Mouse (Mus musculus): ENCODE data around the gene Fth1. TPM values are rescaled to one million over a fixed set of nuclear protein-coding genes. Genes with fewer than 3 reads are reported as not detected.
"Not testable (repeated sequence)": the region's sequence is repeated elsewhere in the genome, so short reads cannot be mapped to it uniquely, and the experiment has no call there.

Fth1 gene
- polyA plus RNA-seq, 1 experiment from 2014 or later = 1,618 TPM

- no peaks in the 10 kb centered on the region for H3K9me3 ChIP-seq
- 63% methylated on average over 2 of the region's 2 CpGs for WGBS
- H3K4me3 ChIP-seq = no peak overlapping the region
- H3K27ac ChIP-seq = no peak overlapping the region
- H3K36me3 ChIP-seq = no peaks in the 10 kb centered on the region
- no peaks in the 10 kb centered on the region for H3K4me1 ChIP-seq (replicated peaks)
- no peak overlapping the region for H3K4me2 ChIP-seq
- no peaks in the 10 kb centered on the region for H3K27me3 ChIP-seq
- H3K9ac ChIP-seq = no peak overlapping the region
- no peak for ATAC-seq (ENCODE audit: low FRiP score)
Measured at GRCm38 (mm10) chr19:9966096-9966867, 14.1 kb upstream of the Fth1 start.

DNA sequence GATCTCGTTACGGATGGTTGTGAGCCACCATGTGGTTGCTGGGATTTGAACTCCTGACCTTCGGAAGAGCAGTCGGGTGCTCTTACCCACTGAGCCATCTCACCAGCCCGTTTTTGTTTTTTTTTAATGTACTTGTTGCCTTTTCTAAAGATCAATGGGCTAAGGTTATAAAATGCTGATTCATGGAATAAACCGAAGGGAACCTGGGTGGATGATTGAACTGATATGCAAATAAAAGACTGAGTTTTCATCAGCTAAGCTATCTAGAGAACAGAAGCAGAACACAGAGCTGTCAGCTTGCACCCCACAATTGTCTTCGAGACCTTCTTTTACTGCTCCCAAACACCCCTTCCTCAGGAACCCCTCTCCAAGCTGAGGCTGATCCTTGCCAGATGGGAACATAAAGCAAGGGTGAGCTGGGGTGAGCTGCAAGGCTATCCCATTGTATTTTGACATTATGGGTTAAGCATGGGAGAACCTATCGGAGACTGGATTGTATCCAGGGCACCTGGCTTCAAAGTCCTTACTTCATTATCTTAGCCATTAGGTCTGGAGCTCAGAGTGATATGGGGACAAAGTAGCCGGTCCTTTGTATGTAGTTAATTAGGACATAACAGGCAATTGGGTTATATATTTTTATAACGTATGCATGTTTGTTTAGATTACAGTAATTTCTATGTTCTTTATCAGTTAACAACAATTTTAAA, 12.2 kb upstream of the Fth1 start:
- no peaks in the 10 kb centered on the region for H3K36me3 ChIP-seq
- H3K4me1 ChIP-seq (replicated peaks) = no peaks in the 10 kb centered on the region
- H3K4me3 ChIP-seq = no peak overlapping the region
- ATAC-seq (ENCODE audit: low FRiP score) = no peak
- no peak overlapping the region for H3K9ac ChIP-seq
- no peak overlapping the region for H3K27ac ChIP-seq
- WGBS = 82% methylated on average over 10 of the region's 10 CpGs
- no peaks in the 10 kb centered on the region for H3K9me3 ChIP-seq
- no peaks in the 10 kb centered on the region for H3K27me3 ChIP-seq
- H3K4me2 ChIP-seq = no peak overlapping the region

DNA sequence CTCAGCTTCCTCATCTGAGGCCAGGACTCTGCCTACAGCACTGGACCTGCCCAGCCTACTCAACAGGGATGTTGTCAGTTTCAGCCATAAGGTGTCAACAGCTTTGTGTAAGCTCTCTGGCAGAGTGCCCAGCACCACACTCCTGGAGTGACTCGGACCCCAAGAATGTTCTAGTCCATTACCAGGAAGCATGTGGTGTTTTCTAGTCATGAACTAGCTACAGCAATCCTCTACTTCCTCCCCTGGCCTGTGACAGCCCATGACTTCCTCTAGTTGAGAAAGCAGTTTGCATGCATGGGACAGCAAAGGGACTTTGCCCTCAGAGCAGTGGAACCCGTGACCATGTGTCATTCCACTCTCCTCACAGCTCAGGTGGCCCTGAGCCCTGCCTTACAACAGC, 5.5 kb upstream of the Fth1 start:
- H3K9me3 ChIP-seq; H3K27me3 ChIP-seq; H3K4me2 ChIP-seq; H3K4me1 ChIP-seq (replicated peaks); H3K4me3 ChIP-seq; ATAC-seq (ENCODE audit: low FRiP score); H3K27ac ChIP-seq; H3K9ac ChIP-seq; H3K36me3 ChIP-seq: not testable (repeated sequence)
- WGBS = 65% methylated on average over 2 of the region's 2 CpGs

DNA sequence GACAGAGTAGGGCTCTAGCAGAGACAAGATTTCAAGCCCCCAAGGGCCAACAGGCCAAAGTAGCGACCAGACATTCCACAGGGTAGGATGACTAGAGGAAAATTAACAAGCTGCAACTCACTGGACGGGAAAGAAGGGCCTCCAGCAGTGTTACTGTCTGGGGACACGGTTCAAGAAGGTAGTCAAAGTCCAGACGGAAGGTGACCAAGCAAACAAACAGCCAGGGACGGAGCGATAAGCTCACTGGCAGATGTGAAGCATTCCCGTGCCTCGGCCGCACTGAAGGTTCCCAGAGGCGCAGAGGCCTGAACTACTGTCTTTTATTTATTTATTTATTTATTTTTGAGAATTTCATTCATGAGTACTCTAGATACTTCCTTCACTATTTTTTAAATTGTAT, 3.3 kb upstream of the Fth1 start:
- no peaks in the 10 kb centered on the region for H3K9me3 ChIP-seq
- no peaks in the 10 kb centered on the region for H3K27me3 ChIP-seq
- no peak for ATAC-seq (ENCODE audit: low FRiP score)
- H3K36me3 ChIP-seq = no peaks in the 10 kb centered on the region
- H3K4me3 ChIP-seq = no peak overlapping the region
- H3K4me2 ChIP-seq = no peak overlapping the region
- H3K27ac ChIP-seq = no peak overlapping the region
- H3K9ac ChIP-seq = no peak overlapping the region
- peaks cover 7% of the 10 kb centered on the region for H3K4me1 ChIP-seq (replicated peaks)
- WGBS = 88% methylated on average over 10 of the region's 10 CpGs

DNA sequence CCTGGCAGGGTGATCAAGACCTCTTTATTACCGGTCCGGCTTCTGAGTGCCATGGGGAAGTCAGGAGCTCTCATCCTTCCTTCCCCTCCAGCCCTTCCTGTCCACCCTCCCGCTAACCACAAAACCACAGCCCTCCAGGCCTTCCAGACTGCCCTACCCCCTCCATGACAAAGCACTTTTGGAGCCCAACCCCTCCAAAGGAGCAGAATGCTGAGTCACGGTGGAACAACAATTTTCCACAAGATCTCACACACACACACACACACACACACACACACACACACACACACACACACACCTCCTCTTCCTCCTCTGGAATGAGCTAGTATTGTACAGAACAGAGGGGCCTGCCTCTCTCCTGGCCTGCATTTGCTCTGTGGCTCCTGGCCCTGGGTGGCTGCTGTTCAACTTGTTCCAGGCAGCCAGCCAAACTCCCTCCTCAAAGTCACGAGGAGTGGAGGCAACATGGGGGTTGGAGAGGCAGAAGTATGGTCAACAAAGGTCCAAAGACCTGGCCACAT, 1.9 kb upstream of the Fth1 start:
- no peak for ATAC-seq (ENCODE audit: low FRiP score)
- no peak overlapping the region for H3K9ac ChIP-seq
- 63% methylated on average over 5 of the region's 5 CpGs for WGBS

GRCm38 (mm10) chr19:9979156-9979555, 1.2 kb upstream of the Fth1 start:
- no peak overlapping the region for H3K4me3 ChIP-seq
- no peak overlapping the region for H3K9ac ChIP-seq
- H3K27ac ChIP-seq = no peak overlapping the region
- 85% methylated on average over 2 of the region's 2 CpGs for WGBS
- H3K9me3 ChIP-seq = no peaks in the 10 kb centered on the region
- H3K4me1 ChIP-seq (replicated peaks) = peaks cover 18% of the 10 kb centered on the region
- H3K4me2 ChIP-seq = no peak overlapping the region
- no peaks in the 10 kb centered on the region for H3K27me3 ChIP-seq
- ATAC-seq (ENCODE audit: low FRiP score) = no peak
- H3K36me3 ChIP-seq = peaks cover 3% of the 10 kb centered on the region; the same call in 1 of the 2 replicates

More for the DNA sequence above, 1.9 kb upstream of the Fth1 start:
- Histone ChIP-seq H3K27me3 (no peaks in the 10 kb centered on the region), H3K4me3 (no peak overlapping the region), H3K9me3 (no peaks in the 10 kb centered on the region), H3K36me3 (no peaks in the 10 kb centered on the region), H3K4me2 (no peak overlapping the region), H3K4me1 (replicated peaks) (peaks cover 11% of the 10 kb centered on the region), H3K27ac (no peak overlapping the region)

DNA sequence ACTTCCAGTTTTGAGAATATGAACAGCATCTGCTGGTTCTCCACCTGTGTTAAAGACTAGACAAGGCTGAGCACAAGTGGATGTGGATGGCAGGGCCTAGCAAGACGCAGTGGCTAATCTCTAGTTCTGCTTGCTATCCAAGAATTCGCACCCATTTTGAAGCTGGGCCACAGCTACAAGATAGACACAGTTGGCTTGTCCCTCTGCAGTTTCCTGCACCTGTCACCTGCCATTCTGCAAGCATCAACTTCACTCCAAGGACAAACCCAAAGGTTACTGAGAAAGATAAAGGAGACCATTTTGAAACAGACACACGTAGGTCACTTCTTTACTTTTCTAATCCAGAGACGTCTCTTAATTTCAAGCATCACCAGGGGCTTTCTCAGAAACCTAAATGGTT, 1.2 kb downstream of the Fth1 start:
- H3K4me1 ChIP-seq (replicated peaks) = peaks cover 24% of the 10 kb centered on the region
- ATAC-seq (ENCODE audit: low FRiP score) = no peak
- WGBS = 71% methylated on average over 4 of the region's 4 CpGs
- H3K36me3 ChIP-seq = peaks cover 27% of the 10 kb centered on the region
- no peaks in the 10 kb centered on the region for H3K9me3 ChIP-seq
- H3K27me3 ChIP-seq = no peaks in the 10 kb centered on the region
- peak overlapping the region; percentile 73 for H3K9ac ChIP-seq
- H3K27ac ChIP-seq = peak overlapping the region; percentile 93
- H3K4me2 ChIP-seq = peak overlapping the region; percentile 87
- peak overlapping the region; percentile 79 for H3K4me3 ChIP-seq

DNA sequence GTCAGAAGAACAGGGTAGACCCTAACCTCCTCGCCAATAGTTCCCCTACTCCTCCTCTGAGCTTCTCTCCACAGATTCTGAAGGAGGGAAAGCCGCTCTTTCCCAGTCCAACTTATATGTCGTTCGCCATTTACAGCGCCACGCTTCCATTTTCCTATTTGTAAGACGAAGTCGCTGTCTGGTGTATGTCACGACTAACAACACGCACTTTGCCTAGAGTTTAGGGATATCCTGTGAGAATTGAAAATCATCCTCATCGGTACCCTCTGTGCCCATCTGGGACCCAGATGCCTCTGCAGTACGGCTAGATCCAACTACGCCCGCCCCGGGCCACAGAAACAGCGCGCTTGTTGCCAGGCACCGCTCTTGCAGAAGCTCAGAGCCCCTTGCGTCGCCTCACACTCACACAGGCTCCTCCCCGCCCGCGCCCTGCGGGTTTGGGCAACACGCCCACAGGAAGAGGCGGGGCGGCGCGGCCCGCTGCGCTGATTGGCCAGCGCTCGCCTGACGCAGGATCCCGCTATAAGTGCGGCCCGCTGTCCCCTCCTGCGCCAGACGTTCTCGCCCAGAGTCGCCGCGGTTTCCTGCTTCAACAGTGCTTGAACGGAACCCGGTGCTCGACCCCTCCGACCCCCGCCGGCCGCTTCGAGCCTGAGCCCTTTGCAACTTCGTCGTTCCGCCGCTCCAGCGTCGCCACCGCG, 1.9 kb downstream of the Fth1 start:
- Histone ChIP-seq H3K27me3 (no peaks in the 10 kb centered on the region), H3K9ac (peak overlapping the region; percentile 91), H3K4me2 (peak overlapping the region; percentile 87), H3K4me3 (peak overlapping the region; percentile 79), H3K36me3 (peaks cover 27% of the 10 kb centered on the region), H3K9me3 (no peaks in the 10 kb centered on the region), H3K4me1 (replicated peaks) (peaks cover 24% of the 10 kb centered on the region), H3K27ac (peak overlapping the region; percentile 95)
- WGBS = under 1% methylated on average over 59 of the region's 59 CpGs
- ATAC-seq (ENCODE audit: low FRiP score) = peak; percentile 99

- peaks cover 27% of the 10 kb centered on the region for H3K36me3 ChIP-seq
- H3K4me2 ChIP-seq = peak overlapping the region; percentile 87
- peak overlapping the region; percentile 91 for H3K9ac ChIP-seq
- under 1% methylated on average over 31 of the region's 31 CpGs for WGBS
- peaks cover 24% of the 10 kb centered on the region for H3K4me1 ChIP-seq (replicated peaks)
- H3K27ac ChIP-seq = peak overlapping the region; percentile 95
- ATAC-seq (ENCODE audit: low FRiP score) = peak; percentile 88
- H3K27me3 ChIP-seq = no peaks in the 10 kb centered on the region
- H3K9me3 ChIP-seq = no peaks in the 10 kb centered on the region
- peak overlapping the region; percentile 79 for H3K4me3 ChIP-seq
Measured at GRCm38 (mm10) chr19:9982852-9983542, 2.6 kb downstream of the Fth1 start.

DNA sequence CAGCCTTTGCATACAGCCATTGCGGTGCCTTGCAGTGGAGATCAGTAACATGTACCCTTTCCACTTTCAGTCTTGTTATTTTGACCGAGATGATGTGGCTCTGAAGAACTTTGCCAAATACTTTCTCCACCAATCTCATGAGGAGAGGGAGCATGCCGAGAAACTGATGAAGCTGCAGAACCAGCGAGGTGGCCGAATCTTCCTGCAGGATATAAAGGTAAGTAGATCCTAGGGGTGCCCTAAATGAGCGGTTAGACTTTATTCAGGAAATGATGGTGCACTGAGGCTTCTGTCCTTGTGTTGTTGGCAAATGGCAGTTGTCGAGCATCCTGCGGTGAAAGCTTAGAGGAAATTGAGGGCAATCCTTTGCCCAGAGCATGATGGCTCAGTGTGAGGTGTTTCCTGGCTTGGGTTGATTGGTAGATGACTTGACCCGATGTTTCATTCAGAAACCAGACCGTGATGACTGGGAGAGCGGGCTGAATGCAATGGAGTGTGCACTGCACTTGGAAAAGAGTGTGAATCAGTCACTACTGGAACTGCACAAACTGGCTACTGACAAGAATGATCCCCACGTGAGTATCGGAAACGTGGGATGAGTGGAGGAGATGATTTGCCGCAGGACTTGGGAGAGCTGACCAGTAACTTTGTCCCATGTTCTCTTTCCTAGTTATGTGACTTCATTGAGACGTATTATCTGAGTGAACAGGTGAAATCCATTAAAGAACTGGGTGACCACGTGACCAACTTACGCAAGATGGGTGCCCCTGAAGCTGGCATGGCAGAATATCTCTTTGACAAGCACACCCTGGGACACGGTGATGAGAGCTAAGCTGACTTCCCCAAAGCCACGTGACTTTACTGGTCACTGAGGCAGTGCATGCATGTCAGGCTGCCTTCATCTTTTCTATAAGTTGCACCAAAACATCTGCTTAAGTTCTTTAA, 4.0 kb downstream of the Fth1 start:
- Histone ChIP-seq H3K27me3 (no peaks in the 10 kb centered on the region), H3K4me2 (peak overlapping the region; percentile 87), H3K4me3 (peak overlapping the region; percentile 79), H3K4me1 (replicated peaks) (peaks cover 24% of the 10 kb centered on the region), H3K9me3 (no peaks in the 10 kb centered on the region), H3K9ac (no peak overlapping the region), H3K36me3 (peaks cover 27% of the 10 kb centered on the region), H3K27ac (no peak overlapping the region)
- ATAC-seq (ENCODE audit: low FRiP score) = no peak
- WGBS = 96% methylated on average over 20 of the region's 20 CpGs

Data from hindbrain, embryonic 13.5 days (tissue).